Mouse (Mus musculus) kidney, postnatal 0 days (tissue): ENCODE measurements around the gene Sh2d2a. TPM values are rescaled to one million over a fixed set of nuclear protein-coding genes. Genes with fewer than 3 reads are reported as not detected.

Experiments used
- ATAC-seq: fragments of 200-750 bp; cut with Nextera tagmentation; replicated peaks from 2 replicates; pipeline ENCODE4 v1.8.0; 2017; ENCODE audit warnings: low read depth, moderate number of reproducible peaks, moderate TSS enrichment, moderate library complexity; ENCODE audit not compliant: low FRiP score
- DNase-seq: peaks from one replicate; pipeline ENCODE4 v3.0.0-alpha.2; 2016; ENCODE audit warnings: low spot score
- H3K27ac ChIP-seq: fragments of 300-500 bp; sonication (generic); 2 replicates; pipeline ENCODE4 v1.5.1; 2014; ENCODE audit warnings: mild to moderate bottlenecking
- H3K27me3 ChIP-seq: fragments of 300-500 bp; sonication (generic); 2 replicates; pipeline ENCODE4 v1.6.1; 2014; ENCODE audit warnings: low read length, mixed read lengths; ENCODE audit not compliant: insufficient read depth
- H3K36me3 ChIP-seq: fragments of 300-500 bp; sonication (generic); 2 replicates; pipeline ENCODE4 v1.6.1; 2014; ENCODE audit warnings: low read length, mixed read lengths; ENCODE audit not compliant: insufficient read depth
- H3K4me1 ChIP-seq: fragments of 300-500 bp; sonication (generic); replicated peaks from 2 replicates; pipeline ENCODE4 v1.6.1; 2014; ENCODE audit warnings: antibody characterized with exemption, low read length, mixed read lengths; ENCODE audit not compliant: insufficient read depth
- H3K4me2 ChIP-seq: fragments of 300-500 bp; sonication (generic); 2 replicates; pipeline ENCODE4 v1.6.1; 2014; ENCODE audit warnings: mild to moderate bottlenecking, low read length, moderate library complexity, mixed read lengths
- H3K4me3 ChIP-seq: fragments of 300-500 bp; sonication (generic); replicated peaks from 2 replicates; pipeline ENCODE4 v1.5.1; 2014; ENCODE audit warnings: low read depth, low read length
- H3K9ac ChIP-seq: fragments of 300-500 bp; sonication (generic); 2 replicates; pipeline ENCODE4 v1.6.1; 2014; ENCODE audit warnings: low read depth, low read length
- H3K9me3 ChIP-seq: fragments of 300-500 bp; sonication (generic); replicated peaks from 2 replicates; pipeline ENCODE4 v1.6.1; 2016; ENCODE audit warnings: low read length, inconsistent platforms, mixed read lengths
- CTCF ChIP-seq: IDR thresholded peaks from 2 replicates; pipeline ENCODE4 v1.5.1; 2016; ENCODE audit warnings: antibody characterized with exemption, low read depth, mild to moderate bottlenecking, moderate library complexity
- WGBS: fragments of 180-500 bp; shearing (Covaris S2); extraction: QIAGEN DNeasy Blood & Tissue Kit; methylation state at CpG from one replicate; pipeline ENCODE4 v1.1.7; 2014; 5-methylcytosine and 5-hydroxymethylcytosine counted together
- polyA plus RNA-seq: library from polyadenylated mRNA; unstranded; fragments of >200 nt; fragmentation: Nextera tagmentation; extraction: Ambion mirVana; gene quantifications from 2 replicates; pipeline ENCODE4 v1.2.1, GENCODE M21; 2015

Sh2d2a gene
- 0.11 TPM in 1 of 2 replicates, not detected in the other for polyA plus RNA-seq

DNA sequence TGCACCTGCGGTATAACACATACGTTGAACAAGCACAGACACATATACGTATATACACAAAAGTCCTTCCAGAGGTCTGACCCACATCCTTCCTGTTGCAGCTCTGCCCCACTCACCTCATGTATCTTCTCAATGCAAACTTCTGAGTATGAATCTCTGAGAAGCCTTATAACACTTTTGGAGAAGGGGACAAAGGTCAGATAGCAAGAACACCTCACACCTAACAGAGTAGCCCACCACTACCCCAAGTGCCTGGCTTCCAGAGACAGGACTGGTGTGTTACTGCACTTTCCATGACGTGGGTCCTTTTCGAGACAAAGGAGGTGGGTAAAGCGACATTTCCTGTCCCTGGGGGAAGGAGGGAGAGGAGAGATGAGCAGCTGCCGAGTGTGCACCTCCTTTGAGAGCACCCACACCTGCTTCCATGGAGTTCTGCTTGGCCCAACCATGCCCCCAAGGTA lies at the start of gene Sh2d2a:
Gene Sh2d2a (plus strand): TSS at position 106 of the 461 bp plus-strand sequence.
- no peak for TF ChIP-seq CTCF

DNA sequence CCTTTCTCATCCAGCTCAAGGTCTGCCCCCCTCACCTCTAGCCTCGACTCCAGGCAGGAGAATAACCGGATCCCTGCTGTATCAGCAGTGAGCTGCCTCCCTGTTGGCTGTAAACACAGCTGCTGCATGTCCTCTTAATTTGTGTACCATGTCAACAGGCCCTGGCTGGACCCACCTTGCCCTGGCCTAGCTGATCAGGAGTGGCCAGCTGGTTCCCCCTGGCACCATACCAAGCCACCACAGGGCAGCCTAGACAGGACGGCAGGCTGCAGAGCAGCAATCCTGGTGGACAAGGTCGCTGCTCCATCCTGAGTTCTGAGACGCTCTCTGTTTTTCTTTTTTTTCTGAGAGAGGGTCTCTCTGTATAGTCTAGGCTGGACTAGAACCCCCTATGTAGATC lies 44.9 kb upstream of the Sh2d2a start:
- Histone ChIP-seq H3K27me3 (peaks cover 22% of the 10 kb centered on the region), H3K9me3 (no peaks in the 10 kb centered on the region), H3K4me2 (no peak overlapping the region), H3K27ac (no peak overlapping the region), H3K4me1 (peaks cover 4% of the 10 kb centered on the region; the same call in 1 of the 2 replicates), H3K36me3 (no peaks in the 10 kb centered on the region), H3K4me3 (no peak overlapping the region), H3K9ac (no peak overlapping the region)
- DNase-seq (no peak), ATAC-seq (no peak; the same call in 1 of the 2 replicates)
- no peak for TF ChIP-seq CTCF
- 50% methylated on average over 5 of the region's 5 CpGs for WGBS

More for the DNA sequence above, at the start of gene Sh2d2a:
- 59% methylated on average over 7 of the region's 7 CpGs for WGBS
- ATAC-seq, result no peak
- no peak within 1 kb of the TSS for H3K4me2 ChIP-seq
- no peak within 1 kb of the TSS for H3K27ac ChIP-seq
- no peaks in the 10 kb centered on the region for H3K36me3 ChIP-seq
- no peaks in the 10 kb centered on the region for H3K27me3 ChIP-seq
- H3K4me3 ChIP-seq, result no peak within 1 kb of the TSS
- H3K9ac ChIP-seq, result no peak within 1 kb of the TSS
- H3K9me3 ChIP-seq, result no peaks in the 10 kb centered on the region
- DNase-seq, result no peak
- no peaks in the 10 kb centered on the region for H3K4me1 ChIP-seq

DNA sequence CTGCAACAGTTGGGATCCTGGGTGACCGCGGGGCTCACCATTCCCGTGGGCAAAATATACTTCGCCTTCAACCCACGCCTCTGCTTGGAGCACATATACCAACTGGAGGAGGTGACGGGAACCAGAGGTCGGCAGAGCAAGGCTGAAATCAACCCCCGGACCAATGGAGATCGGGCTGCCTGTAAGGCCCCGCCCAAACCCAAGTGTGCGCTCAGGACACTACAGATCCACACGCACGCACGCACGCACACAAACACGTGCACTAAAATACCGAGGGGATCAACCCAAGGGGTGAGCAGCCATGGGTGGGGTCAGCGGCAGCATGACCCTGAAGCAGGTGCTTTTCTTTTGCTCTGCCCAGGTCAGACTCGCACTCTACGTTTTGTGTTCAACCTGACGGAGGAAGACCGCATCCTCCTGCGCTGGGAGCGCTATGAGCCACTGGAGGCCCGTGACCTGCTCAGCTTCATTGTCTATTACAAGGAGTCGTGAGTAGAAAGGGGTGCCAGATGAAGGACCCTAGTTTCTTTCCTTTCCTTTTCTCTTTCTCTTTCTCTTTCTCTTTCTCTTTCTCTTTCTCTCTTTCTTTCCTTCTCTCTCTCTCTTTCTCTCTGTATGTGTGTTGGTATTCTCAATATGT lies 42.4 kb upstream of the Sh2d2a start:
- peaks cover 11% of the 10 kb centered on the region for H3K27me3 ChIP-seq
- no peak for DNase-seq
- WGBS, result 3% methylated on average over 26 of the region's 26 CpGs

DNA sequence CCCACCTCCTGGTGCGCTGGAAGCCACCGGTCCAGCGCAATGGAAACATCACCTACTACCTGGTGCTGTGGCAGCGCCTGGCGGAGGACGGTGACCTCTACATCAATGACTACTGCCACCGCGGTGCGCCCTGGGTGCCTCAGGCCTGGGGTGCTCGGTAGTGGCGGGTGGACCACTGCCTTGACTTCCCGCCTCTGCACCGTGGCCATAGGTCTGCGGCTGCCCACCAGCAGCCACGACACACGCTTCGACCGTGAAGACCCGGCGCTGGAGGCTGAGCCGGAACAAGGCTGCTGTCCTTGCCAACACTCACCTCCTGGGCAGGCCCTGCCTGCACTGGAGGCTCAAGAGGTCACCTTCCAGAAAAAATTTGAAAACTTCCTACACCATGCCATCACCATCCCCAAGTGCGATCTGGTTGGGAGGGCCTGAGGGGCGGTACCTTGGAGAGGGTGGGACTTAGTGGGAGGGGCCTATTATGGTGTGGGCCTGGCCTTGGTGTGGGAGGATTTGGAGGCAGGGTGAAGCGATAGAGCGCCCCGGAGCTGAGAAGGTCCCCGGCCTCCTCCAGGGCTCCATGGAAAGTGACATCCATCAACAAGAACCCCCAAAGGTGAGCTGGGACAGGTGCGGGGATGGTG lies 37.1 kb upstream of the Sh2d2a start:
- no peak overlapping the region for H3K27ac ChIP-seq
- peaks cover 35% of the 10 kb centered on the region for H3K27me3 ChIP-seq
- peak; percentile 78 for ATAC-seq
- 8% methylated on average over 28 of the region's 28 CpGs for WGBS
- H3K4me1 ChIP-seq, result peaks cover 4% of the 10 kb centered on the region; the same call in 1 of the 2 replicates
- 0 out of 2 replicates have a peak overlapping the region, but pooled peaks have one; percentile 10 for H3K4me3 ChIP-seq
- no peaks in the 10 kb centered on the region for H3K36me3 ChIP-seq
- H3K4me2 ChIP-seq, result peak overlapping the region; percentile 46
- H3K9me3 ChIP-seq, result no peaks in the 10 kb centered on the region
- no peak for TF ChIP-seq CTCF
- peak; percentile 50 for DNase-seq
- 0 out of 2 replicates have a peak overlapping the region, but pooled peaks have one; percentile 8 for H3K9ac ChIP-seq

More for the DNA sequence above, 42.4 kb upstream of the Sh2d2a start:
- peak overlapping the region; percentile 47 for H3K4me2 ChIP-seq
- no peak overlapping the region for H3K9ac ChIP-seq
- no peak for TF ChIP-seq CTCF
- H3K4me3 ChIP-seq, result peak overlapping the region; percentile 11; the same call in 1 of the 2 replicates
- peaks cover 4% of the 10 kb centered on the region; the same call in 1 of the 2 replicates for H3K4me1 ChIP-seq
- H3K27ac ChIP-seq, result no peak overlapping the region
- no peaks in the 10 kb centered on the region for H3K9me3 ChIP-seq
- 0 out of 2 replicates have a peak, but pooled peaks have one; percentile 27 for ATAC-seq
- no peaks in the 10 kb centered on the region for H3K36me3 ChIP-seq

DNA sequence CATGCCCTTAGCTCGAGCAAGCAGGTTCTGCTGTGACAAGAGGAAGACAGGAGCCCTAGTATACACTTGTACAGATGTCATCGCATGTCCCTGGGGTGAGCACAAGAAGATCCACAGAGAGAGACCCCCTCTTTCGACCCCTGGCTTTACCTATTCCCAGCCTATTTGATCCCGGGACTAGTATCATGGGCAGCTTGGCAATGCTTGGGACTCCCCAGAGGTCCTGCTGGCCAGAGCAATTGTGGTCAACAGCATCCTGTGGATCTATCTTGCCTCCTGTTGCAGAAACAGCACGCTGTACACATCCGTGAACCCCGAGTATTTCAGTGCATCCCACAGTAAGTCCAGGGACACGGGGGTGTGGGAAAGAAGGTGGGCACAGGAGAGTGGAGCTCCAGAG lies 35.3 kb upstream of the Sh2d2a start:
- no peak overlapping the region for H3K9ac ChIP-seq
- H3K36me3 ChIP-seq, result no peaks in the 10 kb centered on the region
- H3K4me3 ChIP-seq, result no peak overlapping the region
- no peak overlapping the region for H3K4me2 ChIP-seq
- WGBS, result 87% methylated on average over 8 of the region's 8 CpGs
- no peaks in the 10 kb centered on the region for H3K9me3 ChIP-seq
- DNase-seq (no peak), ATAC-seq (no peak)
- H3K27ac ChIP-seq, result no peak overlapping the region
- peaks cover 4% of the 10 kb centered on the region; the same call in 1 of the 2 replicates for H3K4me1 ChIP-seq
- no peak for TF ChIP-seq CTCF
- H3K27me3 ChIP-seq, result peaks cover 35% of the 10 kb centered on the region

DNA sequence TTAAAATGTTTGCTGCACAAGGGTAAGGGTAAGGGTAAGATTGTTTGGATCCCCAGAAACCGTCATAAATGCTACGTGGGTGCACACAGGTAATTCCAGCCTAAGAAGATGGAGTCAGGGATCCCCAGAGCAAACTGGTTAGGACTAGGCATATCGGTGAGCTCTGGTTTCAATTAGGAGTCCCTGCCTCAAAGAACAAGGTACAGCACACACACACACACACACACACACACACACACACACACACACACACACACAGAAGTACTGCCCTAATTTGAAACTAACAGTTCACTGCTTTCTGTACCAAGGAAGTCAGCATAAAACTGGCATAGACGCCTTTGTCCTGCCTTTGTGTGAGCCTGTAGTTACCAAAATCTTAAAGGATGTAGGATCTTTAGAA lies 34.1 kb upstream of the Sh2d2a start:
- no peak for TF ChIP-seq CTCF
- DNase-seq (no peak), ATAC-seq (no peak)
- H3K27ac ChIP-seq, result no peak overlapping the region
- no peaks in the 10 kb centered on the region for H3K36me3 ChIP-seq
- 69% methylated on average over 4 of the region's 4 CpGs for WGBS
- peaks cover 35% of the 10 kb centered on the region for H3K27me3 ChIP-seq
- H3K4me3 ChIP-seq, result no peak overlapping the region
- no peak overlapping the region for H3K9ac ChIP-seq
- H3K9me3 ChIP-seq, result no peaks in the 10 kb centered on the region
- no peak overlapping the region for H3K4me2 ChIP-seq
- peaks cover 4% of the 10 kb centered on the region; the same call in 1 of the 2 replicates for H3K4me1 ChIP-seq
